Mouse (Mus musculus) bone marrow macrophage, adult 2 months (primary cell): ENCODE results near the gene Dync1li2. TPM values are rescaled to one million over a fixed set of nuclear protein-coding genes. Genes with fewer than 3 reads are reported as not detected.

Experiments
- H3K27ac ChIP-seq: 2 replicates; pipeline ENCODE4 v1.5.1; 2012; ENCODE audit warnings: low read depth, low read length; ENCODE audit not compliant: insufficient read depth
- H3K4me1 ChIP-seq: 2 replicates; pipeline ENCODE4 v1.6.1; 2012; ENCODE audit warnings: low read length; ENCODE audit not compliant: control insufficient read depth, insufficient read depth
- H3K4me3 ChIP-seq: 2 replicates; pipeline ENCODE4 v1.5.1; 2012; ENCODE audit warnings: mild to moderate bottlenecking, low read length, moderate library complexity; ENCODE audit not compliant: insufficient read depth
- CTCF ChIP-seq: IDR thresholded peaks from 2 replicates; pipeline ENCODE4 v1.5.1; 2012; ENCODE audit warnings: low read depth, mild to moderate bottlenecking, low read length, moderate library complexity
- POLR2A ChIP-seq: IDR thresholded peaks from 2 replicates; pipeline ENCODE4 v1.6.1; 2012; ENCODE audit warnings: mild to moderate bottlenecking, low read depth, low read length, borderline replicate concordance
- polyA plus RNA-seq: library from polyadenylated mRNA; stranded (reverse); fragments of >200 nt; gene quantifications from 2 replicates; pipeline ENCODE4 v1.2.4, GENCODE M21; 2012; ENCODE audit not compliant: missing spikeins, insufficient read depth, insufficient read length

Dync1li2 gene
- polyA plus RNA-seq, 1 experiment = 65.3 TPM

- Histone ChIP-seq H3K4me1 (no peaks in the 10 kb centered on the region), H3K27ac (no peak overlapping the region), H3K4me3 (no peak overlapping the region)
- TF ChIP-seq CTCF (no peak), POLR2A (no peak)
These were observed 20.5 kb downstream of the Dync1li2 start for GRCm38 (mm10) chr8:104422313-104422712.

GRCm38 (mm10) chr8:104416022-104416421 lies 26.8 kb downstream of the Dync1li2 start:
- Histone ChIP-seq H3K27ac (no peak overlapping the region), H3K4me3 (no peak overlapping the region), H3K4me1 (no peaks in the 10 kb centered on the region)
- TF ChIP-seq CTCF (no peak), POLR2A (no peak)

GRCm38 (mm10) chr8:104414204-104414603 lies 28.6 kb downstream of the Dync1li2 start:
- TF ChIP-seq CTCF (no peak), POLR2A (no peak)
- Histone ChIP-seq H3K27ac (no peak overlapping the region), H3K4me1 (no peaks in the 10 kb centered on the region), H3K4me3 (no peak overlapping the region)

GRCm38 (mm10) chr8:104413770-104414169 lies 29.1 kb downstream of the Dync1li2 start:
- H3K4me1 ChIP-seq = no peaks in the 10 kb centered on the region
- H3K27ac ChIP-seq = no peak overlapping the region
- TF ChIP-seq CTCF (no peak), POLR2A (no peak)

GRCm38 (mm10) chr8:104412805-104413532 lies 29.9 kb downstream of the Dync1li2 start:
- H3K4me1 ChIP-seq = no peaks in the 10 kb centered on the region
- no peak overlapping the region for H3K4me3 ChIP-seq
- no peak overlapping the region for H3K27ac ChIP-seq
- TF ChIP-seq CTCF = no peak
- no peak for TF ChIP-seq POLR2A

More at GRCm38 (mm10) chr8:104413770-104414169, 29.1 kb downstream of the Dync1li2 start:
- no peak overlapping the region for H3K4me3 ChIP-seq

GRCm38 (mm10) chr8:104411972-104412371 lies 30.9 kb downstream of the Dync1li2 start:
- TF ChIP-seq CTCF = no peak
- TF ChIP-seq POLR2A = no peak
- no peak overlapping the region for H3K4me3 ChIP-seq
- no peaks in the 10 kb centered on the region for H3K4me1 ChIP-seq
- no peak overlapping the region for H3K27ac ChIP-seq

- no peak overlapping the region for H3K27ac ChIP-seq
These were observed 31.4 kb downstream of the Dync1li2 start for GRCm38 (mm10) chr8:104411468-104411867.

GRCm38 (mm10) chr8:104410628-104411273 lies 32.1 kb downstream of the Dync1li2 start:
- Histone ChIP-seq H3K4me1 (no peaks in the 10 kb centered on the region), H3K4me3 (no peak overlapping the region), H3K27ac (no peak overlapping the region)
- no peak for TF ChIP-seq POLR2A
- TF ChIP-seq CTCF = no peak

More at GRCm38 (mm10) chr8:104411468-104411867, 31.4 kb downstream of the Dync1li2 start:
- H3K4me1 ChIP-seq = no peaks in the 10 kb centered on the region
- TF ChIP-seq CTCF (no peak), POLR2A (no peak)
- no peak overlapping the region for H3K4me3 ChIP-seq

GRCm38 (mm10) chr8:104408328-104409110 lies 34.3 kb downstream of the Dync1li2 start:
- no peak overlapping the region for H3K27ac ChIP-seq
- no peaks in the 10 kb centered on the region for H3K4me1 ChIP-seq
- H3K4me3 ChIP-seq = no peak overlapping the region
- no peak for TF ChIP-seq CTCF
